Mouse (Mus musculus) left cerebral cortex, postnatal 10 days (tissue): ENCODE results near the gene Atp11c. TPM values are rescaled to one million over a fixed set of nuclear protein-coding genes. Genes with fewer than 3 reads are reported as not detected.

Experiments used
- microRNA-seq: library from miRNA; unstranded; fragments of <30 nt; microRNA quantifications from one replicate; pipeline ENCODE4 v1.2.0, GENCODE M21; 2022
- total RNA-seq, 2 experiments: library from RNA; stranded (reverse); gene quantifications; 2 replicates each; pipeline ENCODE4 v1.2.3; 2021

Gene Atp11c
- total RNA-seq, 2 experiments from 2014 or later = 11.9 to 12.1 TPM

Small RNA genes within 50 kb of the gene (microRNA-seq; reads per million reads assigned to microRNA genes)
- 367 reads per million, percentile 67 among the genes with 10 or more reads in this experiment for gene Mir505

Other genes with a start within 250 kb of the Atp11c start
- gene Gm7073, start 53.4 kb downstream of the Atp11c start, total RNA-seq = not detected